Mouse (Mus musculus) forebrain, embryonic 15.5 days (tissue): ENCODE measurements around the gene Btf3l4. TPM values are rescaled to one million over a fixed set of nuclear protein-coding genes. Genes with fewer than 3 reads are reported as not detected.
A peak's percentile ranks its signal among the peaks of the same experiment; 100 is the strongest.

Experiments used
- ATAC-seq: fragments of 200-750 bp; cut with Nextera tagmentation; replicated peaks from 2 replicates; pipeline ENCODE4 v1.8.0; 2017; ENCODE audit warnings: mild to moderate bottlenecking, moderate TSS enrichment, moderate library complexity
- H3K27ac ChIP-seq: fragments of 300-500 bp; sonication (generic); replicated peaks from 2 replicates; pipeline ENCODE4 v1.5.1; 2015; ENCODE audit warnings: mild to moderate bottlenecking, inconsistent platforms
- H3K27me3 ChIP-seq: fragments of 300-500 bp; sonication (generic); 2 replicates; pipeline ENCODE4 v1.6.1; 2015; ENCODE audit warnings: inconsistent platforms
- H3K36me3 ChIP-seq: fragments of 300-500 bp; sonication (generic); 2 replicates; pipeline ENCODE4 v1.6.1; 2015; ENCODE audit warnings: mild to moderate bottlenecking, inconsistent platforms
- H3K4me1 ChIP-seq: fragments of 300-500 bp; sonication (generic); 2 replicates; pipeline ENCODE4 v1.6.1; 2015; ENCODE audit warnings: inconsistent platforms
- H3K4me2 ChIP-seq: fragments of 300-500 bp; sonication (generic); replicated peaks from 2 replicates; pipeline ENCODE4 v1.6.1; 2015; ENCODE audit warnings: mild to moderate bottlenecking, inconsistent platforms
- H3K4me3 ChIP-seq: fragments of 300-500 bp; sonication (generic); 2 replicates; pipeline ENCODE4 v1.5.1; 2015; ENCODE audit warnings: mild to moderate bottlenecking, inconsistent platforms
- H3K9ac ChIP-seq: fragments of 300-500 bp; sonication (generic); replicated peaks from 2 replicates; pipeline ENCODE4 v1.6.1; 2015; ENCODE audit warnings: mild to moderate bottlenecking, inconsistent platforms
- H3K9me3 ChIP-seq: fragments of 300-500 bp; sonication (generic); 2 replicates; pipeline ENCODE4 v1.6.1; 2016; ENCODE audit warnings: inconsistent platforms
- WGBS: fragments of 180-500 bp; shearing (Covaris S2); methylation state at CpG from one replicate; pipeline ENCODE4 v1.1.7; 2015; ENCODE audit warnings: mixed read lengths; 5-methylcytosine and 5-hydroxymethylcytosine counted together
- polyA plus RNA-seq: library from polyadenylated mRNA; unstranded; fragments of >200 nt; fragmentation: Nextera tagmentation; extraction: Ambion mirVana; gene quantifications from 2 replicates; pipeline ENCODE4 v1.2.1, GENCODE M21; 2015

The Btf3l4 gene
- polyA plus RNA-seq = 224 and 233 TPM in 2 replicates

- peak within 1 kb of the TSS; percentile 66 for H3K4me2 ChIP-seq
- under 1% methylated on average over 62 of the region's 73 CpGs for WGBS
- ATAC-seq = peak; percentile 97
These were observed at the start of gene Btf3l4 for GRCm38 (mm10) chr4:108832916-108833827. Btf3l4 (minus strand) TSS chr4:108833614.

GRCm38 (mm10) chr4:108878963-108879822, 45.8 kb upstream of the Btf3l4 start, which contains the start of gene Rab3b:
Rab3b (plus strand) TSS chr4:108879063.
- peaks cover 7% of the 10 kb centered on the region; the same call in 1 of the 2 replicates for H3K4me1 ChIP-seq
- H3K9me3 ChIP-seq = no peaks in the 10 kb centered on the region
- ATAC-seq = peak; percentile 94
- under 1% methylated on average over 46 of the region's 46 CpGs for WGBS
- peak within 1 kb of the TSS; percentile 90 for H3K4me2 ChIP-seq
- H3K36me3 ChIP-seq = no peaks in the 10 kb centered on the region
- H3K4me3 ChIP-seq = peak within 1 kb of the TSS; percentile 75
- H3K27ac ChIP-seq = peak within 1 kb of the TSS; percentile 46; the same call in 1 of the 2 replicates
- no peaks in the 10 kb centered on the region for H3K27me3 ChIP-seq
- peak within 1 kb of the TSS; percentile 77 for H3K9ac ChIP-seq

More at GRCm38 (mm10) chr4:108832916-108833827, at the start of gene Btf3l4:
- no peaks in the 10 kb centered on the region for H3K27me3 ChIP-seq
- H3K4me3 ChIP-seq = peak within 1 kb of the TSS; percentile 80
- H3K9ac ChIP-seq = peak within 1 kb of the TSS; percentile 88
- peaks cover 40% of the 10 kb centered on the region for H3K4me1 ChIP-seq
- peaks cover 11% of the 10 kb centered on the region; the same call in 1 of the 2 replicates for H3K36me3 ChIP-seq
- no peaks in the 10 kb centered on the region for H3K9me3 ChIP-seq
- peak within 1 kb of the TSS; percentile 100 for H3K27ac ChIP-seq

- H3K9ac ChIP-seq = no peak overlapping the region
- H3K36me3 ChIP-seq = no peaks in the 10 kb centered on the region
- H3K4me1 ChIP-seq = peaks cover 7% of the 10 kb centered on the region; the same call in 1 of the 2 replicates
- H3K9me3 ChIP-seq = no peaks in the 10 kb centered on the region
- H3K27me3 ChIP-seq = no peaks in the 10 kb centered on the region
- no peak for ATAC-seq
- WGBS = 83% methylated on average over 6 of the region's 6 CpGs
- H3K4me3 ChIP-seq = no peak overlapping the region
- no peak overlapping the region for H3K27ac ChIP-seq
- H3K4me2 ChIP-seq = no peak overlapping the region
These were observed 44.5 kb upstream of the Btf3l4 start for GRCm38 (mm10) chr4:108877901-108878300.

- Histone ChIP-seq H3K4me3 (no peak overlapping the region), H3K27me3 (no peaks in the 10 kb centered on the region), H3K27ac (no peak overlapping the region), H3K4me2 (no peak overlapping the region), H3K9ac (no peak overlapping the region), H3K36me3 (no peaks in the 10 kb centered on the region), H3K9me3 (no peaks in the 10 kb centered on the region), H3K4me1 (0 out of 2 replicates have a peak, but pooled peaks cover under 1% of the 10 kb centered on the region)
- WGBS = 94% methylated on average over 5 of the region's 5 CpGs
- no peak for ATAC-seq
These were observed 40.3 kb upstream of the Btf3l4 start for GRCm38 (mm10) chr4:108873746-108874145.

GRCm38 (mm10) chr4:108869730-108870374, 36.4 kb upstream of the Btf3l4 start:
- H3K4me2 ChIP-seq = no peak overlapping the region
- no peak overlapping the region for H3K27ac ChIP-seq
- H3K27me3 ChIP-seq = no peaks in the 10 kb centered on the region
- no peaks in the 10 kb centered on the region for H3K36me3 ChIP-seq
- H3K9ac ChIP-seq = no peak overlapping the region
- no peaks in the 10 kb centered on the region for H3K9me3 ChIP-seq
- no peak overlapping the region for H3K4me3 ChIP-seq
- 33% methylated on average over 10 of the region's 10 CpGs for WGBS
- H3K4me1 ChIP-seq = no peaks in the 10 kb centered on the region
- peak; percentile 91 for ATAC-seq

- no peaks in the 10 kb centered on the region for H3K9me3 ChIP-seq
- H3K9ac ChIP-seq = no peak overlapping the region
- ATAC-seq = no peak
- H3K4me3 ChIP-seq = no peak overlapping the region
- H3K36me3 ChIP-seq = peaks cover 20% of the 10 kb centered on the region
- no peak overlapping the region for H3K4me2 ChIP-seq
- H3K27me3 ChIP-seq = no peaks in the 10 kb centered on the region
- no peak overlapping the region for H3K27ac ChIP-seq
- no peaks in the 10 kb centered on the region for H3K4me1 ChIP-seq
- 84% methylated on average over 7 of the region's 7 CpGs for WGBS
These were observed 33.4 kb upstream of the Btf3l4 start for GRCm38 (mm10) chr4:108866806-108867205.

GRCm38 (mm10) chr4:108848505-108848848, 15.1 kb upstream of the Btf3l4 start, which contains the start of gene A730015C16Rik:
A730015C16Rik (minus strand) TSS chr4:108848619.
- Histone ChIP-seq H3K27ac (peak within 1 kb of the TSS; percentile 90), H3K36me3 (peaks cover 9% of the 10 kb centered on the region; the same call in 1 of the 2 replicates), H3K9me3 (no peaks in the 10 kb centered on the region), H3K4me1 (peaks cover 27% of the 10 kb centered on the region), H3K9ac (peak within 1 kb of the TSS; percentile 71), H3K27me3 (no peaks in the 10 kb centered on the region), H3K4me2 (peak within 1 kb of the TSS; percentile 96), H3K4me3 (peak within 1 kb of the TSS; percentile 82)
- 14% methylated on average over 20 of the region's 20 CpGs for WGBS
- ATAC-seq = peak; percentile 30

GRCm38 (mm10) chr4:108847715-108848504, 14.5 kb upstream of the Btf3l4 start, which contains the start of gene Kti12:
Kti12 (plus strand) TSS chr4:108847785.
- H3K36me3 ChIP-seq = peaks cover 4% of the 10 kb centered on the region; the same call in 1 of the 2 replicates
- H3K27me3 ChIP-seq = no peaks in the 10 kb centered on the region
- peak within 1 kb of the TSS; percentile 96 for H3K4me2 ChIP-seq
- peak; percentile 92 for ATAC-seq
- WGBS = under 1% methylated on average over 77 of the region's 77 CpGs
- peaks cover 27% of the 10 kb centered on the region for H3K4me1 ChIP-seq
- H3K27ac ChIP-seq = peak within 1 kb of the TSS; percentile 90
- H3K9ac ChIP-seq = peak within 1 kb of the TSS; percentile 71
- peak within 1 kb of the TSS; percentile 82 for H3K4me3 ChIP-seq
- no peaks in the 10 kb centered on the region for H3K9me3 ChIP-seq

GRCm38 (mm10) chr4:108845824-108846569, 12.6 kb upstream of the Btf3l4 start:
- Histone ChIP-seq H3K27ac (no peak overlapping the region), H3K9me3 (no peaks in the 10 kb centered on the region), H3K9ac (no peak overlapping the region), H3K4me1 (peaks cover 27% of the 10 kb centered on the region), H3K4me3 (no peak overlapping the region), H3K27me3 (no peaks in the 10 kb centered on the region), H3K4me2 (no peak overlapping the region), H3K36me3 (0 out of 2 replicates have a peak, but pooled peaks cover 4% of the 10 kb centered on the region)
- ATAC-seq = no peak
- WGBS = 91% methylated on average over 5 of the region's 5 CpGs

GRCm38 (mm10) chr4:108843336-108843735, 9.9 kb upstream of the Btf3l4 start:
- no peaks in the 10 kb centered on the region for H3K27me3 ChIP-seq
- H3K27ac ChIP-seq = no peak overlapping the region
- H3K36me3 ChIP-seq = no peaks in the 10 kb centered on the region
- no peak for ATAC-seq
- H3K4me2 ChIP-seq = no peak overlapping the region
- no peak overlapping the region for H3K4me3 ChIP-seq
- peaks cover 8% of the 10 kb centered on the region for H3K4me1 ChIP-seq
- H3K9me3 ChIP-seq = no peaks in the 10 kb centered on the region
- H3K9ac ChIP-seq = no peak overlapping the region
